Mouse (Mus musculus) hindbrain, embryonic 15.5 days (tissue): ENCODE results near the gene Card6. TPM values are rescaled to one million over a fixed set of nuclear protein-coding genes. Genes with fewer than 3 reads are reported as not detected.

Experiments used
- polyA plus RNA-seq: library from polyadenylated mRNA; unstranded; fragments of >200 nt; fragmentation: Nextera tagmentation; extraction: Ambion mirVana; gene quantifications from 2 replicates; pipeline ENCODE4 v1.2.1, GENCODE M21; 2015

Gene Card6
- polyA plus RNA-seq, 1 experiment from 2014 or later = 0.58 TPM

Other genes with a start within 250 kb of the Card6 start
- not detected in 2 replicates for gene Mroh2b, start 209.8 kb downstream of the Card6 start, polyA plus RNA-seq
- 0.19 TPM in 1 of 2 replicates, not detected in the other for gene C7, start 44.8 kb downstream of the Card6 start, polyA plus RNA-seq
- gene Rpl37, start 8.1 kb upstream of the Card6 start, polyA plus RNA-seq = 309 and 316 TPM in 2 replicates
- gene Prkaa1, start 35.3 kb upstream of the Card6 start, polyA plus RNA-seq = 13.7 and 14.1 TPM in 2 replicates
- gene Ttc33, start 77.0 kb upstream of the Card6 start, polyA plus RNA-seq = 50.4 and 53.0 TPM in 2 replicates
- 2.6 and 3.1 TPM in 2 replicates for gene Ptger4, start 135.6 kb upstream of the Card6 start, polyA plus RNA-seq